Mouse (Mus musculus): Measurements from ENCODE around the gene Ino80e. TPM values are rescaled to one million over a fixed set of nuclear protein-coding genes. Genes with fewer than 3 reads are reported as not detected.

Gene Ino80e
- total and polyA plus RNA-seq, 2 experiments from 2014 or later, result 16.6 to 37.0 TPM

DNA sequence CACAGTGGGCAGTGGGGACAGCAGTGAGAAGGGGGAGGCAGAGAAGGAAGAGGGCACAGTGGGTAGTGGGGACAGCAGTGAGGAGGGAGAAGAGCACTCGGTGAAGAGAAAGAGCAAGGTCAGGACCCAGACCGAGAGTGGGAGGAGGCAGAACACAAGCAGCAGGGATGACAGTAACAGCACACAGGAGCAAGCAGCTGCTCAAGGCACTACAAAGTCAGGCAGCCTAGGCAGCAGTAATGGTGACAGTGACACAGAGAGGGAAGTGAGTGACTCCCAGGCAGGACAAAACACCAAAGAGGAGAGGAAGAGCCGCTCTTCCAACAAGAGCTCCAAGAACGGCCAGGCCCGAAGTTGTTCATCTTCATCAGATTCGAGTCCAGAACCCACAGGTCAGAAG lies 1.6 kb upstream of the Ino80e start:
- peak overlapping the region; percentile 70; the same call in 1 of the 2 replicates for H3K4me2 ChIP-seq (ENCODE audit: low read depth, low read length)
- ATAC-seq (ENCODE audit: insufficient read depth, low read depth) (no peak), DNase-seq (ENCODE audit: low spot score) (no peak)
- H3K4me1 ChIP-seq (ENCODE audit: control insufficient read depth, insufficient read depth), result peaks cover 16% of the 10 kb centered on the region
- peaks cover 60% of the 10 kb centered on the region for H3K36me3 ChIP-seq (replicated peaks; ENCODE audit: control insufficient read depth, insufficient read depth, low read length)
- H3K9me3 ChIP-seq (replicated peaks; ENCODE audit: control insufficient read depth, low read length), result no peaks in the 10 kb centered on the region
- TF ChIP-seq CTCF (IDR thresholded peaks at IDR 0.05; ENCODE audit: low read depth) (no peak), EP300 (IDR thresholded peaks at IDR 0.05; ENCODE audit: low read depth) (no peak)
- no peak overlapping the region; the same call in 1 of the 2 replicates for H3K9ac ChIP-seq (replicated peaks; ENCODE audit: low read depth, low read length)
- H3K4me3 ChIP-seq (ENCODE audit: low read depth, low read length), result no peak overlapping the region
- no peak overlapping the region for H3K27ac ChIP-seq (ENCODE audit: low read depth)
- H3K27me3 ChIP-seq (ENCODE audit: control insufficient read depth, insufficient read depth, low read length), result no peaks in the 10 kb centered on the region
- 73% methylated on average over 6 of the region's 6 CpGs for WGBS

DNA sequence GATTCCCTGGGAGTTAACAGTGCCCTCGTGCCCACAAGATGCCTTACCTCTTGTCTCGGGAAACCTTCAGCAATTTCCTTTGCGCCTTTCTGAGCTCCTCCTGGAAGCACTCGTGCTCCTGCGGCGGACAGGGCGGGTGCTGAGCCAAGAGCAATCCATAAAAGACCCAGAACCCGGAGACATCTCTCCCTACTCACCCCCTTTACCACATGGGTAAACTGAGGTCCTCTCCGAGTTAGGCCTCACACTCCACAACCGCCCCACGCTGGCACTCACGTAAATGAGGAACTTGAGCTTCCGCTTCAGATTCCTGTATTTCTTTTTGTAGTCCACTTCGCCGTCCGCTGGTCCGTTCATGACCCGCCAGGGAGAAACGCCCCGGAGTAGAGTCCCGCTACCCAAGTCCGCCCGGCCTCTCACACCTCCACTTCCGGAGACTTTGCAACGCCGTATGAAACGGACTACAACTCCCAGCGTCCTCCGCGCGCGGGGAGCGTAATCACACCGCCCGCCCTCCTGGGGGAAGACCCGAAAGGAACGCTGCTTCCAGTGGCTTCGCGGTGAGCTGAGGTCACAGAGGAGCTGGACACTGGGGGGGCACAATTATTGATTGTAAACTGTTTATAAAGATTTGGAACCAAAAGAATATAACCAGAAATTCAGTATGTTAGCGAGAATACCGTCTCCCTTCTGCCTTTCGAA lies 597 bp downstream of the Ino80e start, which contains the start of gene Hirip3:
Hirip3 (plus strand) TSS at position 544 of the 702 bp plus-strand sequence.
- peaks cover 59% of the 10 kb centered on the region for H3K36me3 ChIP-seq (replicated peaks; ENCODE audit: control insufficient read depth, insufficient read depth, low read length)
- no peak for TF ChIP-seq EP300 (IDR thresholded peaks at IDR 0.05; ENCODE audit: low read depth)
- no peak for TF ChIP-seq CTCF (IDR thresholded peaks at IDR 0.05; ENCODE audit: low read depth)
- H3K4me3 ChIP-seq (ENCODE audit: low read depth, low read length), result peak within 1 kb of the TSS; percentile 73
- peak; percentile 95 for DNase-seq (ENCODE audit: low spot score)
- ATAC-seq (ENCODE audit: insufficient read depth, low read depth), result peak; percentile 95
- 1% methylated on average over 42 of the region's 42 CpGs for WGBS
- no peaks in the 10 kb centered on the region for H3K27me3 ChIP-seq (ENCODE audit: control insufficient read depth, insufficient read depth, low read length)
- peaks cover 16% of the 10 kb centered on the region for H3K4me1 ChIP-seq (ENCODE audit: control insufficient read depth, insufficient read depth)
- peak within 1 kb of the TSS; percentile 70 for H3K4me2 ChIP-seq (ENCODE audit: low read depth, low read length)
- no peaks in the 10 kb centered on the region for H3K9me3 ChIP-seq (replicated peaks; ENCODE audit: control insufficient read depth, low read length)
- H3K9ac ChIP-seq (replicated peaks; ENCODE audit: low read depth, low read length), result peak within 1 kb of the TSS; percentile 62
- H3K27ac ChIP-seq (ENCODE audit: low read depth), result peak within 1 kb of the TSS; percentile 62; the same call in 1 of the 2 replicates

DNA sequence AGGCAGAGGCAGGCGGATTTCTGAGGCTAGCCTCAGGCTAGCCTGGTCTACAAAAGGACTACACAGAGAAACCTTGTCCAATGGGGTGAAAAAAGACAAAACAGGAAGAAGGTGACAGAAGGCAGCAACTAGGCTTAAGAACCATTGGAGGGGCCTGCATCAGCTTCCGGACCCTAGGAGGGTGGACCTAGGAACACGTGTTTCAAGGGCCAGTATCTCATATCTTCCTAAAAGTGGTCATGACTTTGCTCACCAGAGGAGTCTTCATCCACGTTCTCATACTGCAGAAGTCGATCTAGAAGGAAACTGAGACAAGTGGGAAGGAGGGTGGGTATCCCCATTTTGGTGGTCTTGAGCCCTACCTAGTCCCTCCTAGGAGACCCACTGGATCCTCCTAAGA lies 1.2 kb downstream of the Ino80e start:
- peak overlapping the region; percentile 73 for H3K4me3 ChIP-seq (ENCODE audit: low read depth, low read length)
- H3K27ac ChIP-seq (ENCODE audit: low read depth), result no peak overlapping the region
- no peak for DNase-seq (ENCODE audit: low spot score)
- no peak for ATAC-seq (ENCODE audit: insufficient read depth, low read depth)
- H3K4me2 ChIP-seq (ENCODE audit: low read depth, low read length), result peak overlapping the region; percentile 70
- H3K4me1 ChIP-seq (ENCODE audit: control insufficient read depth, insufficient read depth), result peaks cover 16% of the 10 kb centered on the region
- H3K27me3 ChIP-seq (ENCODE audit: control insufficient read depth, insufficient read depth, low read length), result no peaks in the 10 kb centered on the region
- H3K36me3 ChIP-seq (replicated peaks; ENCODE audit: control insufficient read depth, insufficient read depth, low read length), result peaks cover 59% of the 10 kb centered on the region
- TF ChIP-seq CTCF (IDR thresholded peaks at IDR 0.05; ENCODE audit: low read depth) (no peak), EP300 (IDR thresholded peaks at IDR 0.05; ENCODE audit: low read depth) (no peak)
- WGBS, result 61% methylated on average over 5 of the region's 5 CpGs
- H3K9ac ChIP-seq (replicated peaks; ENCODE audit: low read depth, low read length), result peak overlapping the region; percentile 62
- H3K9me3 ChIP-seq (replicated peaks; ENCODE audit: control insufficient read depth, low read length), result no peaks in the 10 kb centered on the region

DNA sequence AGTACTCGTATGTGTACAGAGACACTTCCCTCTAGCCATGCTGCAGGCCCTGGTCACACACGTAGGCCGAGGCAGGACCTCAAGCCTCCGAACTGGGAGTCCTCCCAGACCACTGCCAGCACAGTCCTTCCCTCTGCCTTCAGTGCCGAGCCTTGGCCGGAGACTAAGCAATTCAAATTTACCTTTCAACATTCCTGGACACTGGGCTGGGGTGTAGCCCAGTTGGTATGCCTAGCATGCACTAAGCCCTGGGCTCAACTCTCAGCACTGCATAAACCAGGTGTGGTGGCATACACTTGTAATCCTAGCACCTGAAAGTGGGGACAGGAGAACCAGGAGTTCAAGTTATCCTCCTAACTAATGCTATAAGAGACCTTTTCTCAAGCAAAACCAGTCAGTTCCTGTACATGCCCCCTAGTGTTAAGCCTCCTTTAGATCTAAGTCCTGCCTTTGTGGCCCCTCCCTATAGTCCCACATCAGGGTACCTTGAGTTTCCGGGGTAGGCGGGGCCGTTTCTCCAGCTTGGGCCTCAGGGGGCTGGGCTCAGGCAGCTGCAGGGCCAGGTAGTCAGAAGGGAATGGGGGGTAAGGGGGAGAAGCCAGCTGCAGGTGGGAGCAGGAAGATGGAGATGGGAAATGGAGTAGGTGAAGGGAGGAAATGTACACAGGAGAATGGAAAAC lies 5.3 kb downstream of the Ino80e start:
- Histone ChIP-seq H3K4me3 (ENCODE audit: low read depth, low read length) (no peak overlapping the region), H3K9me3 (replicated peaks; ENCODE audit: control insufficient read depth, low read length) (no peaks in the 10 kb centered on the region), H3K36me3 (replicated peaks; ENCODE audit: control insufficient read depth, insufficient read depth, low read length) (peaks cover 78% of the 10 kb centered on the region), H3K9ac (replicated peaks; ENCODE audit: low read depth, low read length) (no peak overlapping the region), H3K27me3 (ENCODE audit: control insufficient read depth, insufficient read depth, low read length) (no peaks in the 10 kb centered on the region), H3K4me1 (ENCODE audit: control insufficient read depth, insufficient read depth) (peaks cover 8% of the 10 kb centered on the region; the same call in 1 of the 2 replicates), H3K27ac (ENCODE audit: low read depth) (no peak overlapping the region), H3K4me2 (ENCODE audit: low read depth, low read length) (no peak overlapping the region)
- ATAC-seq (ENCODE audit: insufficient read depth, low read depth) (no peak), DNase-seq (ENCODE audit: low spot score) (no peak)
- TF ChIP-seq EP300 (IDR thresholded peaks at IDR 0.05; ENCODE audit: low read depth) (no peak), CTCF (IDR thresholded peaks at IDR 0.05; ENCODE audit: low read depth) (no peak)
- 78% methylated on average over 9 of the region's 9 CpGs for WGBS

DNA sequence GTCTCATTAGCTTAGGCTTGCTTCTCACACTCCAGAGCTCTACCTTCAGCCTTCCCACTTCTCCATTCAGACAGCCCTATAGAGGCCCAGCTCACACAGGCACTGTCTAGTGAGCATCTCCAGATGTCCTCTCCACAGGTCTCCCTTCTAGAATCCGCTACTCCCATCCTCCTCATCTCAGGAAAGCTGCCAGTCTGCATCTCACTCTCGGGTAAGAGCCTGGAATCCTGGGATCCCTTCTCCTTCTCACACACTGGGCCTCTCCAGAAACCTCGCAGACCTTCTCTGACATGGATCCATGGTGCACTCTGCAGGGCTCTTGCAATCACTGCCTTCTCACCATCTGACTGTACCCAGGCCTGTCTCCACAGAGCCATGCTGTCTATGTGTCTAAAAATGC lies 6.5 kb downstream of the Ino80e start:
- peaks cover 81% of the 10 kb centered on the region for H3K36me3 ChIP-seq (replicated peaks; ENCODE audit: control insufficient read depth, insufficient read depth, low read length)
- no peak for DNase-seq (ENCODE audit: low spot score)
- H3K9me3 ChIP-seq (replicated peaks; ENCODE audit: control insufficient read depth, low read length), result no peaks in the 10 kb centered on the region
- H3K9ac ChIP-seq (replicated peaks; ENCODE audit: low read depth, low read length), result no peak overlapping the region
- TF ChIP-seq CTCF (IDR thresholded peaks at IDR 0.05; ENCODE audit: low read depth) (no peak), EP300 (IDR thresholded peaks at IDR 0.05; ENCODE audit: low read depth) (no peak)
- H3K4me2 ChIP-seq (ENCODE audit: low read depth, low read length), result no peak overlapping the region
- WGBS, result 77% methylated on average over 3 of the region's 3 CpGs
- H3K27ac ChIP-seq (ENCODE audit: low read depth), result no peak overlapping the region
- no peaks in the 10 kb centered on the region for H3K27me3 ChIP-seq (ENCODE audit: control insufficient read depth, insufficient read depth, low read length)
- no peaks in the 10 kb centered on the region for H3K4me1 ChIP-seq (ENCODE audit: control insufficient read depth, insufficient read depth)
- no peak for ATAC-seq (ENCODE audit: insufficient read depth, low read depth)
- no peak overlapping the region for H3K4me3 ChIP-seq (ENCODE audit: low read depth, low read length)
